Mouse (Mus musculus) intestine, embryonic 16.5 days (tissue): ENCODE results near the gene Cmip. TPM values are rescaled to one million over a fixed set of nuclear protein-coding genes. Genes with fewer than 3 reads are reported as not detected.

Experiments
- ATAC-seq: fragments of 200-750 bp; cut with Nextera tagmentation; 2 replicates; pipeline ENCODE4 v1.8.0; 2017; ENCODE audit warnings: moderate TSS enrichment, moderate library complexity
- H3K27ac ChIP-seq: fragments of 300-500 bp; sonication (generic); 2 replicates; pipeline ENCODE4 v1.5.1; 2014; ENCODE audit warnings: mild to moderate bottlenecking, low read length
- H3K27me3 ChIP-seq: fragments of 300-500 bp; sonication (generic); replicated peaks from 2 replicates; pipeline ENCODE4 v1.6.1; 2014; ENCODE audit warnings: low read length, control low read depth, mixed read lengths; ENCODE audit not compliant: control insufficient read depth, insufficient read depth
- H3K36me3 ChIP-seq: fragments of 300-500 bp; sonication (generic); 2 replicates; pipeline ENCODE4 v1.6.1; 2014; ENCODE audit warnings: low read length, control low read depth; ENCODE audit not compliant: control insufficient read depth, insufficient read depth
- H3K4me1 ChIP-seq: fragments of 300-500 bp; sonication (generic); 2 replicates; pipeline ENCODE4 v1.6.1; 2014; ENCODE audit warnings: low read length, control low read depth, mixed read lengths; ENCODE audit not compliant: control insufficient read depth, insufficient read depth
- H3K4me2 ChIP-seq: fragments of 300-500 bp; sonication (generic); 2 replicates; pipeline ENCODE4 v1.6.1; 2014; ENCODE audit warnings: low read depth, low read length, control low read depth
- H3K4me3 ChIP-seq: fragments of 300-500 bp; sonication (generic); 2 replicates; pipeline ENCODE4 v1.5.1; 2014; ENCODE audit warnings: mild to moderate bottlenecking, low read length
- H3K9ac ChIP-seq: fragments of 300-500 bp; sonication (generic); 2 replicates; pipeline ENCODE4 v1.6.1; 2014; ENCODE audit warnings: low read depth, low read length
- H3K9me3 ChIP-seq: fragments of 300-500 bp; sonication (generic); 2 replicates; pipeline ENCODE4 v1.6.1; 2016; ENCODE audit warnings: low read length, control low read depth; ENCODE audit not compliant: control insufficient read depth
- WGBS: fragments of 180-500 bp; shearing (Covaris S2); extraction: QIAGEN DNeasy Blood & Tissue Kit; methylation state at CpG from one replicate; pipeline ENCODE4 v1.1.7; 2014; 5-methylcytosine and 5-hydroxymethylcytosine counted together
- polyA plus RNA-seq: library from polyadenylated mRNA; unstranded; fragments of >200 nt; fragmentation: Nextera tagmentation; extraction: Ambion mirVana; gene quantifications from 2 replicates; pipeline ENCODE4 v1.2.1, GENCODE M21; 2015

Cmip gene
- polyA plus RNA-seq, 1 experiment from 2014 or later, result 16.8 TPM

DNA sequence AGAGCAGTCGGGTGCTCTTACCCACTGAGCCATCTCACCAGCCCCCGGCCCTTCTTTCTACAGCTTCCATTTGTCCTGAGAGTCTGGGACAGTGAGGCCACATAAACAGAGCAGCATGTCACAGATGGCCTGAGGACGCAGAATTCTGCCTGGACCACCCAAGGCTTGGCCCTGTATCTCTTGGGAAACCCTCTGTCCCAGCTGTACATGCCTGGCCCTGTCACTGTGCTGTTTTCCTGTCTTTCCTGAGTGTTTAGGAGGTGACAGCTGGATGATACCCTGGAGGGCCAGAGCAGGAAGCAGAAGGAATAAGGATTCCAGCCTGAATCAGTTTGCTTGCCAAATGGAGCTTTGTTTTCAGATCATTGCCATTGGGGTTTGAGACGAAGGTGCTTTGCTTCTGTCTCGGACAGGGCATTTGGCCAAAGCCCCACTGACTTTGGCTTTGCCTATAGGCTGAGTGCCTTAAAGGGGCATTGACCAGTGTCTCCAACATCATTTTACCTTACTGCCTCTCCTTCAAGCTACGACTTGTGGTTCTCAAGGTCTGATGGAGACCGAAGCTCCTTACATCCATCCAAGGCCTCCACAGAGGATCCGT, 54.2 kb downstream of the Cmip start:
- no peaks in the 10 kb centered on the region for H3K27me3 ChIP-seq
- 70% methylated on average over 8 of the region's 8 CpGs for WGBS
- H3K4me2 ChIP-seq, result no peak overlapping the region
- H3K4me1 ChIP-seq, result peaks cover 63% of the 10 kb centered on the region
- H3K4me3 ChIP-seq, result no peak overlapping the region
- H3K27ac ChIP-seq, result peak overlapping the region; percentile 43; the same call in 1 of the 2 replicates
- no peak overlapping the region for H3K9ac ChIP-seq
- H3K36me3 ChIP-seq, result no peaks in the 10 kb centered on the region
- H3K9me3 ChIP-seq, result no peaks in the 10 kb centered on the region
- peak; percentile 29; the same call in 1 of the 2 replicates for ATAC-seq

- 18% methylated on average over 8 of the region's 8 CpGs for WGBS
- Histone ChIP-seq H3K27ac (peak overlapping the region; percentile 49), H3K4me3 (no peak overlapping the region), H3K9ac (no peak overlapping the region; the same call in 1 of the 2 replicates), H3K9me3 (no peaks in the 10 kb centered on the region), H3K4me2 (no peak overlapping the region; the same call in 1 of the 2 replicates), H3K36me3 (no peaks in the 10 kb centered on the region), H3K4me1 (peaks cover 41% of the 10 kb centered on the region), H3K27me3 (no peaks in the 10 kb centered on the region)
- ATAC-seq, result peak; percentile 57
Measured at GRCm38 (mm10) chr8:117314308-117314953, 57.6 kb downstream of the Cmip start.

GRCm38 (mm10) chr8:117315727-117316126, 58.9 kb downstream of the Cmip start:
- WGBS, result 84% methylated on average over 16 of the region's 16 CpGs

DNA sequence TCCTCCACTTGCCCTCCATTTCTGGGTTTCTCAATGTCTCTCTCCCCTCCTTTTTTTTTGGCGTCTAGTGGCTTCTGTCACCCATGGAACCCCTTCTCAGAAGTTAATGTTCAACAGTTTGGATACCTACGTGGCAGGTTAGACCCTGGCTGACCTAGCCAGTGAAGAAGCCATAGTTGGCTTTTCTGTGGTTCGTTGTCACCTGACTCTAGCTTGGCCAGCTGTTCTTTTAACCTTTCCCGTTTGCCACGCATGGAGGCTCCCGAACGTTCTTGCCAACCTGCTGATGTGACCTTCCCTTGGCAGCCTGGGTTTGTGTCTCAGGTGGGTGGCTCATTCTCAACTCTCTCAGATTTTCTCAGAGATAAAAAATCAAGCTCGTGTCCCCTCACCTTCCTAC, 60.6 kb downstream of the Cmip start:
- ATAC-seq, result no peak
- H3K9ac ChIP-seq, result no peak overlapping the region

More at GRCm38 (mm10) chr8:117315727-117316126, 58.9 kb downstream of the Cmip start:
- no peaks in the 10 kb centered on the region for H3K27me3 ChIP-seq
- no peak overlapping the region for H3K27ac ChIP-seq
- ATAC-seq, result no peak
- peaks cover 33% of the 10 kb centered on the region for H3K4me1 ChIP-seq
- no peaks in the 10 kb centered on the region for H3K36me3 ChIP-seq
- H3K4me2 ChIP-seq, result no peak overlapping the region
- no peaks in the 10 kb centered on the region for H3K9me3 ChIP-seq
- no peak overlapping the region for H3K4me3 ChIP-seq
- no peak overlapping the region for H3K9ac ChIP-seq

DNA sequence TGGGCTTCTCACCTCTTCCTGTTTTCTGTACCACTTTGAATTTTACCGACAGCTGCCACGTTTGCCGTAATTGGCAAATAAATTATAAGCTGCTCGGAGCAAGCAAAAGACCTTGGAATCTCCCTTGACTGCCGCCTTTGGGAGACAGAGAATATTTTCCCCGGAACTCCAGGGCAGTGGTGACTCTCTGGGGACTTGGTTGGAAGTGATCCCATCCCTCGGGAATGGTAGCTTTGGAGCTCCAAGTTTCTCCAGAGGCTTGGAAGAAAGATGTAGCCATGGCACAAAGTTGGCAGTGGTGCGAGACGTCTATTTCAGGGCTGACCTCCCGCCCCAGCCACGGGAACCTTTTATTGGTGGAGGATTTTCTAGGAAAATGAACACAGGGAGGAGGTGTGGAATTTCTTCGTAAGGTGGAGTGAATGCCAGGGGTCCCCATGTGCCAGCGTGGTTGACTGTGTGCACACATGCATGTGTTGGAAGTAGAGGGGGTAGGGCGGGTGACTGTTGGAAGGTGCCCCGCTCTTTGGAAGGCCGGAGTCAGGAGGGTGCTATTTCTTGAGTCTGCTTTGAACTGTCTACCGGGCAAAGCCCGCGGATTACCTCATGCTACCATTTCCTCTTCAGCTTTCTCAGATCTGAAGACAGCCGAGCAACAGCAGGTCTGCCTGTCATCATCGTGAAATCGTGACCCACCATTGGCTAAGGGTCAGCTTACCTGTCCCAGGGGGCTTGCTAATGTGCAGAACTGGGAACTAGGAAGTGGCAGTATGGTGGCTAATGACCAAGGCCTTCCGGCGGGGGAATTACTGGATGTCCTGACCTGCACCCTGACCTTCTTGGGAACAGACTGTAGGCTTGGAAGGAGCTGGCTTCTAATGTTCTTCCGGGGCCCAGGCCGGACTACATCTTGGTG, 62.3 kb downstream of the Cmip start:
- H3K27ac ChIP-seq, result no peak overlapping the region
- no peaks in the 10 kb centered on the region for H3K9me3 ChIP-seq
- no peak overlapping the region for H3K9ac ChIP-seq
- H3K4me2 ChIP-seq, result no peak overlapping the region
- H3K27me3 ChIP-seq, result no peaks in the 10 kb centered on the region
- ATAC-seq, result no peak
- H3K4me1 ChIP-seq, result peaks cover 46% of the 10 kb centered on the region
- 87% methylated on average over 26 of the region's 26 CpGs for WGBS
- no peaks in the 10 kb centered on the region for H3K36me3 ChIP-seq
- H3K4me3 ChIP-seq, result no peak overlapping the region

More for the DNA sequence above, 60.6 kb downstream of the Cmip start:
- Histone ChIP-seq H3K4me1 (peaks cover 37% of the 10 kb centered on the region), H3K36me3 (no peaks in the 10 kb centered on the region), H3K27ac (no peak overlapping the region), H3K4me3 (no peak overlapping the region), H3K4me2 (no peak overlapping the region), H3K27me3 (no peaks in the 10 kb centered on the region), H3K9me3 (no peaks in the 10 kb centered on the region)
- WGBS, result 84% methylated on average over 8 of the region's 8 CpGs

GRCm38 (mm10) chr8:117320616-117321015, 63.8 kb downstream of the Cmip start:
- ATAC-seq, result no peak
- Histone ChIP-seq H3K9me3 (no peaks in the 10 kb centered on the region), H3K36me3 (no peaks in the 10 kb centered on the region), H3K27me3 (no peaks in the 10 kb centered on the region), H3K4me3 (no peak overlapping the region), H3K4me1 (peaks cover 39% of the 10 kb centered on the region), H3K27ac (no peak overlapping the region), H3K4me2 (no peak overlapping the region), H3K9ac (no peak overlapping the region)
- WGBS, result 90% methylated on average over 10 of the region's 10 CpGs

DNA sequence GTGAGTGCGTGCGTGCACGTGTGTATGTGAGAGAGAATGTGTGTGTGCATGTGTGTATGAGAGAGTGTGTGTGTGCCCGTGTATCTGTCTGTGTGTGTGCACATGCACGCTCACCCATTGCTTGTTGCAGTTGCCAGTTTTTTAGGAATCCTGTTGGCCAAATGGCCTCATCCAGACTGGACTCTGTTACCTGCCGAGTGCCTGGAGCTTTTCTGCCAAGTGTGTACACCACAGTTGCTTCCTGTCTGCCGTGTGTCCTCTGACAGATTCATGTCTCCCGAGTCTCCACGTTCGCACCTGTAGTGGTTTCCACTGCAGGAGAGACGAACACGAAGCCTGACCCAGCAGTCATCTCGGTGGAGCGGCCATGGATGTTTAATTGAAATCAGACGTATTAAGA, 64.4 kb downstream of the Cmip start:
- Histone ChIP-seq H3K27me3 (no peaks in the 10 kb centered on the region), H3K4me3 (no peak overlapping the region), H3K9ac (no peak overlapping the region), H3K27ac (peak overlapping the region; percentile 38; the same call in 1 of the 2 replicates), H3K9me3 (no peaks in the 10 kb centered on the region), H3K4me2 (no peak overlapping the region), H3K36me3 (no peaks in the 10 kb centered on the region), H3K4me1 (peaks cover 35% of the 10 kb centered on the region)
- no peak for ATAC-seq
- WGBS, result 80% methylated on average over 15 of the region's 15 CpGs

- no peaks in the 10 kb centered on the region for H3K27me3 ChIP-seq
- WGBS, result 50% methylated on average over 6 of the region's 6 CpGs
- H3K4me2 ChIP-seq, result no peak overlapping the region
- ATAC-seq, result no peak
- 0 out of 2 replicates have a peak overlapping the region, but pooled peaks have one; percentile 28 for H3K9ac ChIP-seq
- peaks cover 41% of the 10 kb centered on the region for H3K4me1 ChIP-seq
- peak overlapping the region; percentile 73 for H3K27ac ChIP-seq
- no peaks in the 10 kb centered on the region for H3K9me3 ChIP-seq
- H3K4me3 ChIP-seq, result no peak overlapping the region
- no peaks in the 10 kb centered on the region for H3K36me3 ChIP-seq
Measured at GRCm38 (mm10) chr8:117322021-117322420, 65.2 kb downstream of the Cmip start.

DNA sequence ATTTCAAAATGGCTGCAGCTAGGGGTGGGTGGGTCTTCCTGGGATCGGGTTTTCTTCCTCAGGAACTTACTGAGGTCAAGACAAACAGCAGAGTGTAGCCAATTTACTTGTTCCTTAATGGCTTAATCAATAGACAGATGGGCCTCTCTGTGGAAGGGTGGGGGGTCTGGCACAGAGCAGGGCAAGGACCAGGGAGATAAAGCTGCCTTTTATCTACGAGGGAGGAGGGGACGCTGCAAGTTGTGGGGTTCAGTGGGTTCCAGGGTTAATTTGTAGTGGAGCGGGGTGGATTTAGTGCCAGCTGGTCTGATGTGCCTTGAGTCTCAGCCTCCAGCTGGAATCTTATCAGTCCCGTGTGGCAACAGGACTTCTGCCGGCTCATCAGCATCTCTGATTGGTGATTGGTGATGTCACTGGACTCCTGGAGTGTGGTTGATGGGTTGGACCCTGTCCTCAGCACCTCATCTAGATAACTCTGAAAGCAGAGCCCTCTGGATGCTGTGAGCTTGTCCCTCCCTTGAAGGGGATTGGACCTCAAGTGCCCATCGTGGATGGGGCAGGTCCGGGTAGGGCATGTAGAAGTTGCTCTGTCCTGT, 65.9 kb downstream of the Cmip start:
- 0 out of 2 replicates have a peak overlapping the region, but pooled peaks have one; percentile 6 for H3K9ac ChIP-seq
- WGBS, result 36% methylated on average over 8 of the region's 8 CpGs
- peak overlapping the region; percentile 73 for H3K27ac ChIP-seq
- H3K27me3 ChIP-seq, result no peaks in the 10 kb centered on the region
- no peaks in the 10 kb centered on the region for H3K36me3 ChIP-seq
- H3K9me3 ChIP-seq, result no peaks in the 10 kb centered on the region
- ATAC-seq, result peak; percentile 64
- H3K4me2 ChIP-seq, result no peak overlapping the region
- H3K4me3 ChIP-seq, result no peak overlapping the region
- peaks cover 48% of the 10 kb centered on the region for H3K4me1 ChIP-seq
